Comparison of ENCODE assay signal across 8 mouse cellular contexts in the genomic region with DNA sequence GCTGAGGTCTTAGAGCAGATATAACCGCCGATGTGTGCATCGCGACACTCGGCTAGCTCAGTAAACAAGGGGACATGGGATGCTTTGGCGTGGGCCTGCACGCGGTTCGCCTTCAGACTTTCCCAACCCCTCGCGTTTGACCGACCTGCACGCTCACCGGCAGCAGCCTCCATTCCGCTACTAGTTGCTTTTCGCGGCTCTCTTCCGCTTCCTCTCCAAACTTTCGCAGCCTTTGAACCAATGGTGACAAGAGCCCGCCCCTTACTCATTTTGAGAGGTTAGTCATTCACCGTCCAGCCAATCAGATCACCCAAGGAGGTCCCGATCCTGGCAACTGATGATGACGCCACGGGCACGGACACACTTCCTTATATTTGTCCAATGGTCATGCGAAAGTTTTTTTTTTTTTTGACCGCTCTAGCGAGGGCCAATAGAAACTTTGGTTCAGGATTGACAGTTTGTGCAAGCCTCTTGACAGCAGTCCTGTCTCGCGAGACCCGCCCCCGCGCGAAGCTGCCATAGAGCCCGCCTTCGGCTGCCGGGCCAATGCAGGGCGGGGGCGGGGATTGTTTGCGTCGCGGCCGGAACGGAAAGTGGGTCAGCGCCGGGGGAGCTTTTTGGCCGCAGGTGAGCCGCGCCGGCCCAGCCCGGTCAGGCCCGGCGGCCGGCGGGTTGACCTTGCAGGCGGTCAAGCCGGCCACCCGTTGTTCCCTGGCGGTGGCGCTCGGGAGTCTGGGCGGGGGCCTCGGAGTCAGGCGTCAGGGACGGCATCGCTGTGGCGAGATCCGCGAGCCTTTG. TPM values are rescaled to one million over a fixed set of nuclear protein-coding genes. Genes with fewer than 3 reads are reported as not detected.
DNase-seq lines count a peak whose midpoint lies in the region; ATAC-seq and TF ChIP-seq lines count a peak whose summit lies in the region.

A gene (minus strand): TSS at position 216 of the 798 bp plus-strand sequence.
A gene (plus strand): TSS at position 510 of the 798 bp plus-strand sequence.

- peak within 1 kb of the TSS; percentile 93 for H3K4me3 ChIP-seq in hindbrain, embryonic 10.5 days
- peak within 1 kb of the TSS; percentile 88 for H3K4me3 ChIP-seq in lung, postnatal 0 days (ENCODE audit: low read depth, low read length)

- H3K9ac ChIP-seq in lung, postnatal 0 days (replicated peaks; ENCODE audit: low read depth), result peak within 1 kb of the TSS; percentile 86

- peak; percentile 46 for TF ChIP-seq CTCF in lung, postnatal 0 days (IDR thresholded peaks at IDR 0.05)

- under 1% methylated on average over 69 of the region's 69 CpGs for WGBS in hindbrain, embryonic 10.5 days
- WGBS in lung, postnatal 0 days, result under 1% methylated on average over 69 of the region's 69 CpGs

- no peaks in the 10 kb centered on the region for H3K9me3 ChIP-seq in hindbrain, embryonic 10.5 days
- H3K9me3 ChIP-seq in lung, postnatal 0 days (ENCODE audit: low read length), result no peaks in the 10 kb centered on the region

- peaks cover 34% of the 10 kb centered on the region for H3K4me1 ChIP-seq in hindbrain, embryonic 10.5 days (replicated peaks)
- H3K4me1 ChIP-seq in lung, postnatal 0 days (ENCODE audit: insufficient read depth, low read depth, low read length), result peaks cover 20% of the 10 kb centered on the region

- no peaks in the 10 kb centered on the region for H3K27me3 ChIP-seq in hindbrain, embryonic 10.5 days (ENCODE audit: insufficient read depth, poor library complexity, severe bottlenecking)
- no peaks in the 10 kb centered on the region for H3K27me3 ChIP-seq in lung, postnatal 0 days (replicated peaks; ENCODE audit: insufficient read depth, low read length)

- peak within 1 kb of the TSS; percentile 87 for H3K4me2 ChIP-seq in lung, postnatal 0 days (replicated peaks; ENCODE audit: low read depth, low read length)

- ATAC-seq in frontal cortex, adult (ENCODE audit: low TSS enrichment), result peak; percentile 86
- ATAC-seq in lung, postnatal 0 days, result peak; percentile 97

- H3K36me3 ChIP-seq in hindbrain, embryonic 10.5 days, result peaks cover 61% of the 10 kb centered on the region
- H3K36me3 ChIP-seq in lung, postnatal 0 days (ENCODE audit: insufficient read depth, low read length), result peaks cover 12% of the 10 kb centered on the region; the same call in 1 of the 2 replicates

- DNase-seq in MN1 (ENCODE audit: low spot score), result peak; percentile 99
- peak; percentile 100 for DNase-seq in cerebellum, adult 9-10 months
- DNase-seq in hindbrain, embryonic 10.5 days (ENCODE audit: low spot score), result peak; percentile 96
- peak; percentile 100 for DNase-seq in layer of hippocampus, adult 9-11 months
- peak; percentile 100 for DNase-seq in lung, postnatal 0 days (ENCODE audit: low spot score)
- peak; percentile 89 for DNase-seq in ovary, postnatal 14 days (ENCODE audit: low spot score)
- peak; percentile 98 for DNase-seq in thymus, postnatal 14 days

- TF ChIP-seq EP300 in lung, postnatal 0 days (IDR thresholded peaks at IDR 0.05), result peak; percentile 78

- H3K27ac ChIP-seq in hindbrain, embryonic 10.5 days, result peak within 1 kb of the TSS; percentile 91
- H3K27ac ChIP-seq in lung, postnatal 0 days (ENCODE audit: low read length), result peak within 1 kb of the TSS; percentile 82

RNA-seq across cellular contexts. Expression of the first gene that starts in this region (rescaled TPM):
- polyA plus RNA-seq in hindbrain, embryonic 10.5 days (2016; fragmentation: Nextera tagmentation; extraction: Ambion mirVana), result 90.0 and 95.5 TPM in 2 replicates
- polyA plus RNA-seq in lung, postnatal 0 days (2015; fragmentation: Nextera tagmentation; extraction: Ambion mirVana), result 41.3 and 51.3 TPM in 2 replicates

RNA-seq across cellular contexts. Expression of the second gene that starts in this region (rescaled TPM):
- 48.9 and 53.4 TPM in 2 replicates for polyA plus RNA-seq in hindbrain, embryonic 10.5 days (2016; fragmentation: Nextera tagmentation; extraction: Ambion mirVana)
- 40.2 and 45.4 TPM in 2 replicates for polyA plus RNA-seq in lung, postnatal 0 days (2015; fragmentation: Nextera tagmentation; extraction: Ambion mirVana)

Comparison
In these comparisons a context has a peak if more than half of its experiments do, and no peak if none do; other contexts are left out.
1. Peak in every context shown above with its lines: DNase-seq, ATAC-seq, H3K4me3 ChIP-seq and H3K27ac ChIP-seq.